Mouse (Mus musculus): Measurements from ENCODE around the gene Rbm38. TPM values are rescaled to one million over a fixed set of nuclear protein-coding genes. Genes with fewer than 3 reads are reported as not detected.

Gene Rbm38
- total and polyA plus RNA-seq, 3 experiments, result 14.4 to 85.4 (median 19.4) TPM

DNA sequence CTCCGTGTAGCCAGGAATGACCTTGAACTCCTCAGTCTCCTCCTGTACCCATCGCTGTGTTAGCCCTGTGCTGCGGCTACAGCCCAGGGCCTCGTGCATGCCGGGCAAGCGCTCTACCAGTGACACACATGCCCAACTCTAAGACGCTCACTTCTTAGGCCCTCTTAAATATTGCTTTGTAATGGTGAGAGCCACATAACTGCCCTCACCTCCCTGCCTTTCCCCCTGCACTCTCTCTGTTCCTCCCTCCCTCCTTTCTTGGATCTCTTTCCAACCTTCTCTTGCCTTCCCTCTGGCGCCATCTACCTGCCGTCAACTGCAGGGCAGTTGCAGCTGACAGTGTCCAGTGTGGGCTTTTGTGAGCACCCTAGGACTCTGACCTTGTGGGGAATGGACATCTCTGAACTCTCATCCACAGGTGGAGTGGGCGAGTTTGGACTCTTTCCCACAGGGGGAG, 60.5 kb downstream of the Rbm38 start (continued):
- TF ChIP-seq SMC3 (IDR thresholded peaks at IDR 0.05; ENCODE audit: low read depth, low read length), result peak; percentile 95
- TF ChIP-seq TBP (conservative IDR thresholded peaks at IDR 0.05; ENCODE audit: low read depth, low read length), result no peak
- no peak for TF ChIP-seq MYC (IDR thresholded peaks at IDR 0.05; ENCODE audit: low read depth, low read length)
- 0 out of 2 replicates have a peak, but pooled peaks have one; percentile 20 for TF ChIP-seq IRF4 (IDR thresholded peaks at IDR 0.05; ENCODE audit: low read depth, low read length)
- TF ChIP-seq NELFE (IDR thresholded peaks at IDR 0.05; ENCODE audit: low read depth, low read length), result peak; percentile 29; the same call in 1 of the 2 replicates
- TF ChIP-seq POLR2AphosphoS2 (IDR thresholded peaks at IDR 0.05; ENCODE audit: low read depth, low read length), result no peak
- no peak for TF ChIP-seq ZNF384 (IDR thresholded peaks at IDR 0.05; ENCODE audit: low read depth, low read length)
- TF ChIP-seq EP300 (IDR thresholded peaks at IDR 0.05; ENCODE audit: low read length), result no peak
- 0 out of 2 replicates have a peak, but pooled peaks have one; percentile 53 for TF ChIP-seq MAZ (IDR thresholded peaks at IDR 0.05; ENCODE audit: low read depth, low read length)

DNA sequence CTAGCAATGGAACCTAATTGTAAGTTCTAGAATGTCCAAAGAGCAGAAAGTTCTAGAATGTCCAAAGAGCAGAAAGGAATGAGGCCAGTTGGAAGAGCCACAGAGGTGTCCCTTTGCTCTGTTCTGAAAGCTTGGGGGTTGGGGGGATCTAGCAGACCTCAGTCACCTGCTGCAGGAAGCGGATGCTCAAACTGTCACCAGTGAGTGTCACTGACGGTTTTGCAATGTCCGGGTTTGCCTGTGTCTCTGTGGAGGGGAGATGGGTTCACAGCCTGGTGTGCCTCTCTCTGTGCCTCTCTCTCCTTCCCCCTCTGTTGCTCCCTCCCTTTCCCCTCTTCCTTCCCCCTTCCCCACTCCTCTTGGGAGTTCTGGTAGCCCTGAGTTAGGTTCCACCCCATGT, 62.4 kb downstream of the Rbm38 start:
- Histone ChIP-seq H3K79me2 (replicated peaks; ENCODE audit: control insufficient read depth, extremely low read depth, insufficient read depth, poor library complexity, severe bottlenecking) (no peaks in the 10 kb centered on the region), H3K4me2 (ENCODE audit: insufficient read depth, low read depth, poor library complexity, severe bottlenecking) (no peak overlapping the region), H3K27ac (ENCODE audit: insufficient read depth, low read depth) (no peak overlapping the region), H3K9ac (ENCODE audit: insufficient read depth, low read depth) (no peak overlapping the region), H3K4me1 (ENCODE audit: control insufficient read depth in 1 of 2, insufficient read depth in 2 of 2) (peaks cover 0 to 47% of the 10 kb centered on the region in 2 experiments; a peak in 2 of 4 replicates), H3K9me3 (replicated peaks; ENCODE audit: low read length) (peaks cover 7% of the 10 kb centered on the region), H3K27me3 (replicated peaks) (peaks cover 7% of the 10 kb centered on the region), H3K4me3 (replicated peaks in 1 of 3; ENCODE audit: low read depth in 2 of 3, low read length in 2 of 3, poor library complexity in 1 of 3) (no peak overlapping the region), H3K36me3 (replicated peaks in 1 of 2; ENCODE audit: control insufficient read depth in 1 of 2, insufficient read depth in 1 of 2, low read length in 1 of 2) (no peaks in the 10 kb centered on the region)
- in situ Hi-C loops (cut with MboI; ENCODE audit: low pct_ligation_motif_present, low pct_unique_long_range_greater_than_20kb, low sequenced_read_pairs), result loop anchor here (5.0 to 25.0 kb wide), 4 partner anchors 35 to 595 kb away; no protein-coding TSS in a partner anchor
- DNase-seq (ENCODE audit: extremely low read depth), result no peak
- no peak for TF ChIP-seq KAT2A (IDR thresholded peaks at IDR 0.05; ENCODE audit: insufficient replicate concordance, low read length)
- no peak for TF ChIP-seq CHD1 (IDR thresholded peaks at IDR 0.05; ENCODE audit: low read depth, low read length)
- TF ChIP-seq ZMIZ1 (IDR thresholded peaks at IDR 0.05; ENCODE audit: low read depth, low read length), result no peak
- TF ChIP-seq ETS1 (conservative IDR thresholded peaks at IDR 0.05; ENCODE audit: low read depth, low read length), result no peak
- no peak for TF ChIP-seq MAX (IDR thresholded peaks at IDR 0.05; ENCODE audit: low read length)
- no peak for TF ChIP-seq HCFC1 (IDR thresholded peaks at IDR 0.05; ENCODE audit: low read depth, low read length)
- dilution Hi-C loops (cut with MboI; ENCODE audit: extremely low pct_ligation_motif_present, extremely low pct_unique_long_range_greater_than_20kb, low sequenced_read_pairs), result no loop called here

DNA sequence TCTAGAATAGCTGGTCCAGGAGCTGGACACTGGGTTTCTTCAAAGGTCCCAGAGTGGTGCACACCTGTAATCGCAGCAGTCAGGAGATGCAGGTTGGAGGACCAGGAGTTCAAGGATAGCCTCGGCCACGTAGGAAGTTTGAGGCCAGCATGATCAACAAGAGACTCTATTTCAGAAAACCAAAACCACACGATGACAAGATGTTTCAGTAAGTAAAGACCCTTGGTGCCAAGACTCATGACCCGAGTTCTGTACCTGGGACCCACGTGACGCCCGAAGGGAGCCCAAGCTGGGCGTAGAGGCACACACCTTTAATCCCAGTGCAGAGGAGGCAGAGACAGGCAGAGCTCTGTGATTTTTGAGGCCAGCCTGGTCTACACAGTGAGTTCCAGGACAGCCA, 62.8 kb downstream of the Rbm38 start:
- Histone ChIP-seq H3K27me3 (replicated peaks) (peaks cover 7% of the 10 kb centered on the region), H3K27ac (ENCODE audit: insufficient read depth, low read depth) (no peak overlapping the region), H3K4me1 (ENCODE audit: control insufficient read depth in 1 of 2, insufficient read depth in 2 of 2) (peaks cover 0 to 47% of the 10 kb centered on the region in 2 experiments; a peak in 2 of 4 replicates)

More for the DNA sequence above, 62.8 kb downstream of the Rbm38 start:
- Histone ChIP-seq H3K4me3 (replicated peaks in 1 of 3; ENCODE audit: low read depth in 2 of 3, low read length in 2 of 3, poor library complexity in 1 of 3) (no peak overlapping the region), H3K9me3 (replicated peaks; ENCODE audit: low read length) (peaks cover 7% of the 10 kb centered on the region), H3K36me3 (replicated peaks in 1 of 2; ENCODE audit: control insufficient read depth in 1 of 2, insufficient read depth in 1 of 2, low read length in 1 of 2) (no peaks in the 10 kb centered on the region), H3K4me2 (ENCODE audit: insufficient read depth, low read depth, poor library complexity, severe bottlenecking) (no peak overlapping the region), H3K79me2 (replicated peaks; ENCODE audit: control insufficient read depth, extremely low read depth, insufficient read depth, poor library complexity, severe bottlenecking) (no peaks in the 10 kb centered on the region), H3K9ac (ENCODE audit: insufficient read depth, low read depth) (no peak overlapping the region)
- TF ChIP-seq MEF2A (IDR thresholded peaks at IDR 0.05; ENCODE audit: borderline replicate concordance, low read depth, low read length), result no peak
- TF ChIP-seq GABPA (IDR thresholded peaks at IDR 0.05; ENCODE audit: insufficient replicate concordance, low read depth, low read length), result no peak
- no peak for TF ChIP-seq SMC3 (IDR thresholded peaks at IDR 0.05; ENCODE audit: low read depth, low read length)
- TF ChIP-seq RAD21 (IDR thresholded peaks at IDR 0.05; ENCODE audit: low read depth, low read length), result no peak
- no peak for TF ChIP-seq NELFE (IDR thresholded peaks at IDR 0.05; ENCODE audit: low read depth, low read length)
- TF ChIP-seq MYC (IDR thresholded peaks at IDR 0.05; ENCODE audit: low read depth, low read length), result no peak
- TF ChIP-seq EP300 (IDR thresholded peaks at IDR 0.05; ENCODE audit: low read length), result no peak
- no peak for TF ChIP-seq POLR2AphosphoS2 (IDR thresholded peaks at IDR 0.05; ENCODE audit: low read depth, low read length)
- no peak for TF ChIP-seq JUN (IDR thresholded peaks at IDR 0.05; ENCODE audit: insufficient read depth, low read depth, low read length)
- no peak for TF ChIP-seq ZNF384 (IDR thresholded peaks at IDR 0.05; ENCODE audit: low read depth, low read length)
- no peak for TF ChIP-seq BHLHE40 (IDR thresholded peaks at IDR 0.05; ENCODE audit: low read depth, low read length)
- TF ChIP-seq POLR2A (IDR thresholded peaks at IDR 0.05; ENCODE audit: low read depth, low read length), result no peak
- no peak for TF ChIP-seq UBTF (IDR thresholded peaks at IDR 0.05; ENCODE audit: low read depth, low read length)
- no peak for TF ChIP-seq PAX5 (IDR thresholded peaks at IDR 0.05; ENCODE audit: low read length)
- no peak for TF ChIP-seq RCOR1 (conservative IDR thresholded peaks at IDR 0.05; ENCODE audit: low read depth, low read length)
- no peak for TF ChIP-seq MAFK (IDR thresholded peaks at IDR 0.05; ENCODE audit: insufficient replicate concordance, low read length)
- TF ChIP-seq ETS1 (conservative IDR thresholded peaks at IDR 0.05; ENCODE audit: low read depth, low read length), result no peak
- TF ChIP-seq ZMIZ1 (IDR thresholded peaks at IDR 0.05; ENCODE audit: low read depth, low read length), result no peak
- TF ChIP-seq MXI1 (IDR thresholded peaks at IDR 0.05; ENCODE audit: low read depth, low read length), result no peak
- in situ Hi-C loops (cut with MboI; ENCODE audit: low pct_ligation_motif_present, low pct_unique_long_range_greater_than_20kb, low sequenced_read_pairs) (loop anchor here (5.0 to 25.0 kb wide), 4 partner anchors 36 to 596 kb away; no protein-coding TSS in a partner anchor), dilution Hi-C loops (cut with MboI; ENCODE audit: extremely low pct_ligation_motif_present, extremely low pct_unique_long_range_greater_than_20kb, low sequenced_read_pairs) (no loop called here)
- no peak for DNase-seq (ENCODE audit: extremely low read depth)
